Mouse (Mus musculus) brain, embryonic 14.5 days (tissue): Measurements from ENCODE around the gene Fam120b.

Experiments used
- CTCF ChIP-seq: fragments of 200-500 bp; IDR thresholded peaks from 2 replicates; pipeline ENCODE4 v1.5.1; 2012; ENCODE audit warnings: inconsistent platforms, mild to moderate bottlenecking, moderate library complexity, borderline replicate concordance; ENCODE audit not compliant: insufficient read depth, insufficient read length; ENCODE audit errors: extremely low read depth
- POLR2A ChIP-seq: fragments of 200-500 bp; IDR thresholded peaks from 2 replicates; pipeline ENCODE4 v1.6.1; 2012; ENCODE audit warnings: mild to moderate bottlenecking, inconsistent platforms, borderline replicate concordance; ENCODE audit not compliant: poor library complexity, insufficient read depth, insufficient read length, severe bottlenecking; ENCODE audit errors: extremely low read depth

DNA sequence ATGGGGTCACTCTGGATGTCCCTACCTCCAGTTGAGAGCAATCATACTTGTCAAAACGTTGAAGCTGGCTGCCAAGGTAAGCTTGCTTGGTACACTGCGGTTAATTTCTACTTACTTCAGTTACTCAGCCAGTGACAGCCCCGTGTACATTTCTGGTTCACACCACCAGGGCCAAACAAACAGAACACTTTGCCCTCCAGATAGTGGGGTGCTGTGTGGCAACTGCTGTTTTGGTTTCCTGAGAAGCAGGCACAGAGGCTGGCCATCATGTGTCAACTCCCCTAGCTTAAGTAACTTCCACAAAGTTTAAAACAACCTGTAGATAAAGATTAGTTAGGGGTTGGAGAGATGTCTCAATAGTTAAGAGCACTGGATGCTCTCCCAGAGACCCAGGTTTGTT lies 38.7 kb downstream of the Fam120b start:
- TF ChIP-seq CTCF (no peak), POLR2A (no peak)
